Mouse (Mus musculus): ENCODE results near the gene Vps11. TPM values are rescaled to one million over a fixed set of nuclear protein-coding genes. Genes with fewer than 3 reads are reported as not detected.
"Not testable (repeated sequence)": the region's sequence is repeated elsewhere in the genome, so short reads cannot be mapped to it uniquely, and the experiment has no call there.

The Vps11 gene
- 37.1 and 40.2 TPM in 2 replicates for polyA plus RNA-seq (2015; fragmentation: Nextera tagmentation; extraction: Ambion mirVana)

- H3K9me3 ChIP-seq (ENCODE audit: control insufficient read depth, low read length), result no peaks in the 10 kb centered on the region
- H3K27me3 ChIP-seq (replicated peaks; ENCODE audit: control insufficient read depth, insufficient read depth, low read length), result no peaks in the 10 kb centered on the region
- peak within 1 kb of the TSS; percentile 71 for H3K27ac ChIP-seq (ENCODE audit: low read length)
- peak within 1 kb of the TSS; percentile 78 for H3K9ac ChIP-seq (ENCODE audit: low read depth, low read length)
- ATAC-seq, result peak; percentile 94
- WGBS, result under 1% methylated on average over 44 of the region's 44 CpGs
- peaks cover 2% of the 10 kb centered on the region; the same call in 1 of the 2 replicates for H3K36me3 ChIP-seq (ENCODE audit: control insufficient read depth, insufficient read depth, low read length)
- H3K4me1 ChIP-seq (ENCODE audit: control insufficient read depth, insufficient read depth, low read length), result peaks cover 7% of the 10 kb centered on the region
- H3K4me2 ChIP-seq (ENCODE audit: low read depth, low read length), result peak within 1 kb of the TSS; percentile 66
- H3K4me3 ChIP-seq (ENCODE audit: low read length), result peak within 1 kb of the TSS; percentile 79
These were observed at the start of gene Vps11 for GRCm38 (mm10) chr9:44361190-44361917. Gene Vps11, minus strand, starts transcription at chr9:44361670.

- no peak overlapping the region for H3K9ac ChIP-seq (ENCODE audit: low read depth, low read length)
- 81% methylated on average over 2 of the region's 2 CpGs for WGBS
- H3K27me3 ChIP-seq (replicated peaks; ENCODE audit: control insufficient read depth, insufficient read depth, low read length), result no peaks in the 10 kb centered on the region
- peaks cover 21% of the 10 kb centered on the region for H3K36me3 ChIP-seq (ENCODE audit: control insufficient read depth, insufficient read depth, low read length)
- H3K4me1 ChIP-seq (ENCODE audit: control insufficient read depth, insufficient read depth, low read length), result peaks cover 7% of the 10 kb centered on the region; the same call in 1 of the 2 replicates
- H3K27ac ChIP-seq (ENCODE audit: low read length), result no peak overlapping the region
- no peak for ATAC-seq
- H3K9me3 ChIP-seq (ENCODE audit: control insufficient read depth, low read length), result no peaks in the 10 kb centered on the region
- H3K4me3 ChIP-seq (ENCODE audit: low read length), result no peak overlapping the region
- no peak overlapping the region for H3K4me2 ChIP-seq (ENCODE audit: low read depth, low read length)
These were observed 49.3 kb upstream of the Vps11 start for GRCm38 (mm10) chr9:44410647-44411336.

GRCm38 (mm10) chr9:44408693-44409092 lies 47.2 kb upstream of the Vps11 start:
- WGBS, result 76% methylated on average over 9 of the region's 9 CpGs
- not testable (repeated sequence) for H3K4me1 ChIP-seq (ENCODE audit: control insufficient read depth, insufficient read depth, low read length); H3K9me3 ChIP-seq (ENCODE audit: control insufficient read depth, low read length); H3K27ac ChIP-seq (ENCODE audit: low read length); ATAC-seq; H3K27me3 ChIP-seq (replicated peaks; ENCODE audit: control insufficient read depth, insufficient read depth, low read length)
- Histone ChIP-seq H3K36me3 (ENCODE audit: control insufficient read depth, insufficient read depth, low read length) (peaks cover 25% of the 10 kb centered on the region), H3K9ac (ENCODE audit: low read depth, low read length) (peak overlapping the region; percentile 87), H3K4me2 (ENCODE audit: low read depth, low read length) (peak overlapping the region; percentile 63), H3K4me3 (ENCODE audit: low read length) (peak overlapping the region; percentile 76)

- no peaks in the 10 kb centered on the region for H3K9me3 ChIP-seq (ENCODE audit: control insufficient read depth, low read length)
- H3K9ac ChIP-seq (ENCODE audit: low read depth, low read length), result peak overlapping the region; percentile 87
- WGBS, result 0% methylated on average over 24 of the region's 24 CpGs
- peak overlapping the region; percentile 63 for H3K4me2 ChIP-seq (ENCODE audit: low read depth, low read length)
- H3K4me1 ChIP-seq (ENCODE audit: control insufficient read depth, insufficient read depth, low read length), result peaks cover 9% of the 10 kb centered on the region; the same call in 1 of the 2 replicates
- ATAC-seq, result no peak
- peak overlapping the region; percentile 76 for H3K4me3 ChIP-seq (ENCODE audit: low read length)
- H3K36me3 ChIP-seq (ENCODE audit: control insufficient read depth, insufficient read depth, low read length), result peaks cover 18% of the 10 kb centered on the region
- H3K27me3 ChIP-seq (replicated peaks; ENCODE audit: control insufficient read depth, insufficient read depth, low read length), result no peaks in the 10 kb centered on the region
- H3K27ac ChIP-seq (ENCODE audit: low read length), result peak overlapping the region; percentile 96
These were observed 46.3 kb upstream of the Vps11 start for GRCm38 (mm10) chr9:44407752-44408097.

- peak within 1 kb of the TSS; percentile 76 for H3K4me3 ChIP-seq (ENCODE audit: low read length)
- H3K27ac ChIP-seq (ENCODE audit: low read length), result peak within 1 kb of the TSS; percentile 96
- H3K27me3 ChIP-seq (replicated peaks; ENCODE audit: control insufficient read depth, insufficient read depth, low read length), result no peaks in the 10 kb centered on the region
- WGBS, result under 1% methylated on average over 51 of the region's 51 CpGs
- peaks cover 9% of the 10 kb centered on the region; the same call in 1 of the 2 replicates for H3K4me1 ChIP-seq (ENCODE audit: control insufficient read depth, insufficient read depth, low read length)
- peak; percentile 97 for ATAC-seq
- H3K9me3 ChIP-seq (ENCODE audit: control insufficient read depth, low read length), result no peaks in the 10 kb centered on the region
- H3K36me3 ChIP-seq (ENCODE audit: control insufficient read depth, insufficient read depth, low read length), result peaks cover 14% of the 10 kb centered on the region
- H3K4me2 ChIP-seq (ENCODE audit: low read depth, low read length), result peak within 1 kb of the TSS; percentile 63
- peak within 1 kb of the TSS; percentile 87 for H3K9ac ChIP-seq (ENCODE audit: low read depth, low read length)
These were observed 45.7 kb upstream of the Vps11 start, which contains the start of the genes Rps25 and Trappc4 for GRCm38 (mm10) chr9:44406906-44407751. Gene Rps25, plus strand, starts transcription at chr9:44407139. Gene Trappc4, minus strand, starts transcription at chr9:44407600.

- Histone ChIP-seq H3K9ac (ENCODE audit: low read depth, low read length) (no peak overlapping the region), H3K36me3 (ENCODE audit: control insufficient read depth, insufficient read depth, low read length) (peaks cover 4% of the 10 kb centered on the region; the same call in 1 of the 2 replicates), H3K4me2 (ENCODE audit: low read depth, low read length) (no peak overlapping the region), H3K4me1 (ENCODE audit: control insufficient read depth, insufficient read depth, low read length) (peaks cover 13% of the 10 kb centered on the region; the same call in 1 of the 2 replicates), H3K9me3 (ENCODE audit: control insufficient read depth, low read length) (no peaks in the 10 kb centered on the region), H3K27ac (ENCODE audit: low read length) (no peak overlapping the region), H3K27me3 (replicated peaks; ENCODE audit: control insufficient read depth, insufficient read depth, low read length) (no peaks in the 10 kb centered on the region), H3K4me3 (ENCODE audit: low read length) (no peak overlapping the region)
- ATAC-seq, result no peak
- WGBS, result 60% methylated on average over 3 of the region's 3 CpGs
These were observed 43.5 kb upstream of the Vps11 start for GRCm38 (mm10) chr9:44405011-44405410.

GRCm38 (mm10) chr9:44401081-44401480 lies 39.6 kb upstream of the Vps11 start:
- no peaks in the 10 kb centered on the region for H3K27me3 ChIP-seq (replicated peaks; ENCODE audit: control insufficient read depth, insufficient read depth, low read length)
- H3K27ac ChIP-seq (ENCODE audit: low read length), result peak overlapping the region; percentile 81
- H3K4me2 ChIP-seq (ENCODE audit: low read depth, low read length), result no peak overlapping the region
- peaks cover 4% of the 10 kb centered on the region; the same call in 1 of the 2 replicates for H3K36me3 ChIP-seq (ENCODE audit: control insufficient read depth, insufficient read depth, low read length)
- H3K4me3 ChIP-seq (ENCODE audit: low read length), result no peak overlapping the region
- H3K4me1 ChIP-seq (ENCODE audit: control insufficient read depth, insufficient read depth, low read length), result peaks cover 17% of the 10 kb centered on the region
- ATAC-seq, result peak; percentile 4; the same call in 1 of the 2 replicates
- no peaks in the 10 kb centered on the region for H3K9me3 ChIP-seq (ENCODE audit: control insufficient read depth, low read length)
- H3K9ac ChIP-seq (ENCODE audit: low read depth, low read length), result 0 out of 2 replicates have a peak overlapping the region, but pooled peaks have one; percentile 7
- 63% methylated on average over 4 of the region's 4 CpGs for WGBS

GRCm38 (mm10) chr9:44399795-44400114 lies 38.3 kb upstream of the Vps11 start:
- Histone ChIP-seq H3K36me3 (ENCODE audit: control insufficient read depth, insufficient read depth, low read length) (peaks cover 4% of the 10 kb centered on the region; the same call in 1 of the 2 replicates), H3K4me2 (ENCODE audit: low read depth, low read length) (peak overlapping the region; percentile 84; the same call in 1 of the 2 replicates), H3K9ac (ENCODE audit: low read depth, low read length) (peak overlapping the region; percentile 89; the same call in 1 of the 2 replicates), H3K27ac (ENCODE audit: low read length) (no peak overlapping the region), H3K4me1 (ENCODE audit: control insufficient read depth, insufficient read depth, low read length) (peaks cover 15% of the 10 kb centered on the region), H3K27me3 (replicated peaks; ENCODE audit: control insufficient read depth, insufficient read depth, low read length) (no peaks in the 10 kb centered on the region), H3K9me3 (ENCODE audit: control insufficient read depth, low read length) (no peaks in the 10 kb centered on the region), H3K4me3 (ENCODE audit: low read length) (peak overlapping the region; percentile 85; the same call in 1 of the 2 replicates)
- no peak for ATAC-seq
- WGBS, result 89% methylated on average over 6 of the region's 6 CpGs

All from intestine, embryonic 16.5 days (tissue).